Mouse (Mus musculus): Measurements from ENCODE around the gene Ikzf3.

DNA sequence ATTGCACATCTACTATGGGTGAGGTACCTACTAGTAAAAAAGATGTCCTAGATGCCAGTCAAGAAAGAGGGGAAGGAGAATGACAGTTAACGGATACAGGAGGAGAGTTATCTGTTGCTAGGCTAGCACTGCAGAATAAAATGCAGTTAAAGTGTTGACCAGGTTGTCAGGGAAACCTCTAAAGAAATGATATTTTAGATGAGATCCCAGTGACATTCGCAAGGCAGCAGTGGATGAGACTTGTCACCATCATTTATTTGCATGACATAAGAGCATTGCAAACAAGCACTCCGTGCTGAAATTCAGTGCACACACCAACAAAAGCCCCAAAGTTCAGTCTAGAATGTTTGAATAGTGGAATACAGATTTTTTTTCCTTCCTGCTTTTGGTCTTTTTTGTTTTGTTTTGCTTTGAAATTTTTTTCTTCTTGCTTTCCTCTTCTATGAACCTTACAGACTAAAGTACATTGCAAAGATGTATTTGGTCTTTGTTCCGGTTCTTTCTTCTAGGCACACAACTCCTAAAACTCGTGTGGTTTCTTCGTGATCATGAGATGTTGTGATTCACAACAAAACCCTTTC lies 32.4 kb downstream of the Ikzf3 start:
- no peak for TF ChIP-seq CTCF (IDR thresholded peaks at IDR 0.05; ENCODE audit: control insufficient read depth, insufficient read depth, insufficient replicate concordance, low read depth, low read length)
- no peak for TF ChIP-seq POLR2A (IDR thresholded peaks at IDR 0.05; ENCODE audit: control insufficient read depth, low read depth, low read length)

Measured in testis, adult 2 months (tissue).